30 mouse cellular contexts compared by ENCODE assay signal in the genomic region with DNA sequence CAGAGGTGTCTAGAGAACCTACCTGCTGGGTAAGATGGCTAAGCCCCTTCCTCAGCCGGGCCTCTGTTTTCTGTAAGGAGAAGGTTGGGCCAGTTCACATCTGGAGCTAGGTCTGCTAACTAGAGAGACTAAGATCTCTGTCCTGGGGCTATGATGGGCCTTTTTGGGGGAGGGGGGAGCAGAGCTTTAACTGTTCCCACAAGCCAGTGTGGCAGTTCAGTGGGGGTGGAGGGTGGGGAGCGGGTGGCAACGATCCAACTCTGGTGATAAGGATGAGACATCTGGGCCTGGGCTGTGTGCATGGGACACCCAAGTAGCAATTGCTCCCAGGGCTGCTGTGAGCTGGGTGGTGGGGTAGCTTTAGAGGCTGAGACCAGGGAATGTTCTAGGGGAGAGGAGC.
DNase-seq lines count a peak whose midpoint lies in the region; ATAC-seq lines count a peak whose summit lies in the region.
"Had no signal": no experiment of that assay in that cellular context is flagged by ENCODE, and none has a peak within 500 bp of the region (broad histone marks: within the 10 kb centered on the region; RNA-seq: fewer than 3 reads in every experiment).

No protein-coding gene starts in this region.

- intact Hi-C loops in heart, postnatal 14 days (cut with DNase I): no loop called here

- H3K27me3 ChIP-seq in liver, embryonic 11.5 days (replicated peaks; ENCODE audit: control insufficient read depth, insufficient read depth, low read length): no peaks in the 10 kb centered on the region
- no peaks in the 10 kb centered on the region; the same call in none of the 2 replicates for H3K27me3 ChIP-seq in liver, embryonic 12.5 days (replicated peaks)
- no peaks in the 10 kb centered on the region for H3K27me3 ChIP-seq in embryonic facial prominence, embryonic 13.5 days
- peaks cover 3% of the 10 kb centered on the region; the same call in 1 of the 2 replicates for H3K27me3 ChIP-seq in liver, embryonic 13.5 days
- H3K27me3 ChIP-seq: embryonic facial prominence, embryonic 15.5 days; forebrain, embryonic 15.5 days; intestine, embryonic 15.5 days had no signal

- no peaks in the 10 kb centered on the region for H3K36me3 ChIP-seq in liver, embryonic 11.5 days (ENCODE audit: control insufficient read depth, insufficient read depth, low read length)
- H3K36me3 ChIP-seq in liver, embryonic 12.5 days: no peaks in the 10 kb centered on the region
- H3K36me3 ChIP-seq in embryonic facial prominence, embryonic 13.5 days: no peaks in the 10 kb centered on the region
- H3K36me3 ChIP-seq in liver, embryonic 13.5 days: no peaks in the 10 kb centered on the region
- H3K36me3 ChIP-seq: embryonic facial prominence, embryonic 15.5 days; forebrain, embryonic 15.5 days; heart, embryonic 13.5 days; hindbrain, embryonic 10.5 days; intestine, embryonic 15.5 days had no signal

- no peaks in the 10 kb centered on the region for H3K4me1 ChIP-seq in liver, embryonic 11.5 days (replicated peaks; ENCODE audit: control insufficient read depth, insufficient read depth, low read length)
- H3K4me1 ChIP-seq in liver, embryonic 12.5 days: peaks cover 8% of the 10 kb centered on the region
- peaks cover 56% of the 10 kb centered on the region for H3K4me1 ChIP-seq in embryonic facial prominence, embryonic 13.5 days
- H3K4me1 ChIP-seq in liver, embryonic 13.5 days (replicated peaks): peaks cover 6% of the 10 kb centered on the region
- H3K4me1 ChIP-seq: intestine, embryonic 15.5 days had no signal

- H3K9ac ChIP-seq in liver, embryonic 11.5 days (ENCODE audit: low read depth, low read length): no peak overlapping the region
- H3K9ac ChIP-seq in liver, embryonic 12.5 days: no peak overlapping the region
- no peak overlapping the region for H3K9ac ChIP-seq in embryonic facial prominence, embryonic 13.5 days
- no peak overlapping the region for H3K9ac ChIP-seq in liver, embryonic 13.5 days
- H3K9ac ChIP-seq: embryonic facial prominence, embryonic 15.5 days; forebrain, embryonic 15.5 days; heart, embryonic 13.5 days; intestine, embryonic 15.5 days had no signal

- 49% methylated on average over 3 of the region's 3 CpGs for WGBS in liver, embryonic 11.5 days
- 37% methylated on average over 3 of the region's 3 CpGs for WGBS in liver, embryonic 12.5 days (ENCODE audit: insufficient replicate concordance)
- WGBS in embryonic facial prominence, embryonic 13.5 days: 23% methylated on average over 3 of the region's 3 CpGs
- WGBS in liver, embryonic 13.5 days (ENCODE audit: insufficient replicate concordance): 38% methylated on average over 3 of the region's 3 CpGs

- no peaks in the 10 kb centered on the region for H3K9me3 ChIP-seq in liver, embryonic 11.5 days (ENCODE audit: control insufficient read depth, low read length)
- no peaks in the 10 kb centered on the region for H3K9me3 ChIP-seq in liver, embryonic 12.5 days (replicated peaks)
- no peaks in the 10 kb centered on the region for H3K9me3 ChIP-seq in embryonic facial prominence, embryonic 13.5 days
- no peaks in the 10 kb centered on the region for H3K9me3 ChIP-seq in liver, embryonic 13.5 days (replicated peaks)
- H3K9me3 ChIP-seq: embryonic facial prominence, embryonic 15.5 days; forebrain, embryonic 15.5 days; heart, embryonic 13.5 days; hindbrain, embryonic 10.5 days; intestine, embryonic 15.5 days had no signal

- H3K27ac ChIP-seq in liver, embryonic 11.5 days (ENCODE audit: low read depth, low read length): no peak overlapping the region
- no peak overlapping the region for H3K27ac ChIP-seq in liver, embryonic 12.5 days
- peak overlapping the region; percentile 16; the same call in 1 of the 2 replicates for H3K27ac ChIP-seq in embryonic facial prominence, embryonic 13.5 days
- H3K27ac ChIP-seq in liver, embryonic 13.5 days: no peak overlapping the region
- H3K27ac ChIP-seq: embryonic facial prominence, embryonic 15.5 days; forebrain, embryonic 15.5 days; heart, adult 2 months; heart, embryonic 13.5 days; hindbrain, embryonic 10.5 days; hindbrain, postnatal 0 days; intestine, embryonic 15.5 days; kidney, postnatal 0 days; stomach, postnatal 0 days had no signal

- peak; percentile 41; the same call in 1 of the 2 replicates for ATAC-seq in liver, embryonic 11.5 days (replicated peaks; ENCODE audit: low FRiP score)
- ATAC-seq in liver, embryonic 12.5 days: no peak
- no peak for ATAC-seq in embryonic facial prominence, embryonic 13.5 days (ENCODE audit: insufficient number of reproducible peaks, insufficient read depth, low FRiP score, low TSS enrichment, low read depth)
- 0 out of 2 replicates have a peak, but pooled peaks have one; percentile 26 for ATAC-seq in liver, embryonic 13.5 days (ENCODE audit: low read depth)
- ATAC-seq: forebrain, embryonic 15.5 days; hindbrain, postnatal 0 days; intestine, embryonic 15.5 days; midbrain, embryonic 16.5 days had no signal

- H3K4me3 ChIP-seq in liver, embryonic 11.5 days (ENCODE audit: low read depth, low read length): no peak overlapping the region
- no peak overlapping the region for H3K4me3 ChIP-seq in liver, embryonic 12.5 days
- H3K4me3 ChIP-seq in embryonic facial prominence, embryonic 13.5 days: no peak overlapping the region
- H3K4me3 ChIP-seq in liver, embryonic 13.5 days (replicated peaks): no peak overlapping the region
- H3K4me3 ChIP-seq: embryonic facial prominence, embryonic 15.5 days; forebrain, embryonic 15.5 days; heart, adult 2 months; heart, embryonic 13.5 days; hindbrain, embryonic 10.5 days; intestine, embryonic 15.5 days had no signal

- DNase-seq in liver, embryonic 11.5 days (ENCODE audit: low spot score): no peak
- peak; percentile 51 for DNase-seq in NIH3T3 (ENCODE audit: low read depth)
- no peak for DNase-seq in liver, embryonic 13.5 days
- no peak for DNase-seq in heart, postnatal 14 days
- no peak for DNase-seq in kidney, postnatal 36 days
- DNase-seq: adrenal gland, adult 8-10 months; B cell, adult 2 months; cerebellum, adult 11-12 months; cerebellum, adult 9-11 months; embryo, embryonic 11 days; heart, adult 2 months; heart, postnatal 10 days; kidney, adult 8-10 months; layer of hippocampus, postnatal 36 days; lung, postnatal 14 days; right cerebral cortex, postnatal 4 days; thymus, adult 18-20 months; thymus, postnatal 25 days had no signal

- H3K4me2 ChIP-seq in liver, embryonic 11.5 days: no peak overlapping the region
- H3K4me2 ChIP-seq in liver, embryonic 12.5 days: no peak overlapping the region
- no peak overlapping the region for H3K4me2 ChIP-seq in embryonic facial prominence, embryonic 13.5 days
- H3K4me2 ChIP-seq in liver, embryonic 13.5 days: no peak overlapping the region
- H3K4me2 ChIP-seq: embryonic facial prominence, embryonic 15.5 days; forebrain, embryonic 15.5 days; heart, embryonic 13.5 days; intestine, embryonic 15.5 days; midbrain, embryonic 11.5 days had no signal

Comparison
In these comparisons a context has a peak if more than half of its experiments do, and no peak if none do; other contexts are left out.
1. ATAC-seq: peak in liver, embryonic 11.5 days (single experiment) and liver, embryonic 13.5 days (single experiment); none in liver, embryonic 12.5 days (single experiment) and embryonic facial prominence, embryonic 13.5 days (single experiment).